Mouse (Mus musculus) embryonic facial prominence, embryonic 13.5 days (tissue): ENCODE data around the gene Hist1h2bn. TPM values are rescaled to one million over a fixed set of nuclear protein-coding genes. Genes with fewer than 3 reads are reported as not detected.
"Not testable (repeated sequence)": the region's sequence is repeated elsewhere in the genome, so short reads cannot be mapped to it uniquely, and the experiment has no call there.

Experiments used
- ATAC-seq: fragments of 200-750 bp; cut with Nextera tagmentation; 2 replicates; pipeline ENCODE4 v1.8.0; 2017; ENCODE audit warnings: low read depth; ENCODE audit not compliant: insufficient number of reproducible peaks, insufficient read depth, low FRiP score, low TSS enrichment
- H3K27ac ChIP-seq: fragments of 300-500 bp; sonication (generic); 2 replicates; pipeline ENCODE4 v1.5.1; 2015; ENCODE audit warnings: moderate library complexity, mild to moderate bottlenecking, inconsistent platforms
- H3K27me3 ChIP-seq: fragments of 300-500 bp; sonication (generic); 2 replicates; pipeline ENCODE4 v1.6.1; 2015; ENCODE audit warnings: mild to moderate bottlenecking, inconsistent platforms
- H3K36me3 ChIP-seq: fragments of 300-500 bp; sonication (generic); 2 replicates; pipeline ENCODE4 v1.6.1; 2015; ENCODE audit warnings: mild to moderate bottlenecking, inconsistent platforms
- H3K4me1 ChIP-seq: fragments of 300-500 bp; sonication (generic); 2 replicates; pipeline ENCODE4 v1.6.1; 2015; ENCODE audit warnings: inconsistent platforms
- H3K4me2 ChIP-seq: fragments of 300-500 bp; sonication (generic); 2 replicates; pipeline ENCODE4 v1.6.1; 2015; ENCODE audit warnings: moderate library complexity, mild to moderate bottlenecking, inconsistent platforms
- H3K4me3 ChIP-seq: fragments of 300-500 bp; sonication (generic); 2 replicates; pipeline ENCODE4 v1.5.1; 2015; ENCODE audit warnings: mild to moderate bottlenecking, inconsistent platforms
- H3K9ac ChIP-seq: fragments of 300-500 bp; sonication (generic); 2 replicates; pipeline ENCODE4 v1.6.1; 2015; ENCODE audit warnings: mild to moderate bottlenecking, inconsistent platforms
- H3K9me3 ChIP-seq: fragments of 300-500 bp; sonication (generic); 2 replicates; pipeline ENCODE4 v1.6.1; 2016; ENCODE audit warnings: inconsistent platforms
- WGBS: fragments of 180-500 bp; shearing (Covaris S2); methylation state at CpG from one replicate; pipeline ENCODE4 v1.1.7; 2015; ENCODE audit warnings: mixed read lengths; 5-methylcytosine and 5-hydroxymethylcytosine counted together
- polyA plus RNA-seq: library from polyadenylated mRNA; unstranded; fragments of >200 nt; fragmentation: Nextera tagmentation; extraction: Ambion mirVana; gene quantifications from 2 replicates; pipeline ENCODE4 v1.2.1, GENCODE M21; 2015

Gene Hist1h2bn
- polyA plus RNA-seq, 1 experiment from 2014 or later = 6.2 TPM

- ATAC-seq, H3K27me3 ChIP-seq, H3K36me3 ChIP-seq, H3K9me3 ChIP-seq: not testable (repeated sequence)
- Histone ChIP-seq H3K4me2 (peak overlapping the region; percentile 77), H3K27ac (peak overlapping the region; percentile 95), H3K4me1 (peaks cover 11% of the 10 kb centered on the region), H3K4me3 (peak overlapping the region; percentile 49), H3K9ac (peak overlapping the region; percentile 74)
- under 1% methylated on average over 24 of the region's 26 CpGs for WGBS
Observed at GRCm38 (mm10) chr13:21754294-21755001, 525 bp downstream of the Hist1h2bn start.

- Histone ChIP-seq H3K27ac (no peak overlapping the region), H3K27me3 (no peaks in the 10 kb centered on the region), H3K4me2 (peak overlapping the region; percentile 77), H3K36me3 (no peaks in the 10 kb centered on the region), H3K4me3 (no peak overlapping the region), H3K9me3 (no peaks in the 10 kb centered on the region), H3K9ac (no peak overlapping the region), H3K4me1 (peaks cover 11% of the 10 kb centered on the region)
- 67% methylated on average over 1 of the region's 1 CpGs for WGBS
- no peak for ATAC-seq
Observed at GRCm38 (mm10) chr13:21755707-21756106, 1.8 kb downstream of the Hist1h2bn start.

- peaks cover 32% of the 10 kb centered on the region for H3K4me1 ChIP-seq
- peak overlapping the region; percentile 96 for H3K4me2 ChIP-seq
- H3K4me3 ChIP-seq = peak overlapping the region; percentile 68
- peak overlapping the region; percentile 91 for H3K9ac ChIP-seq
- ATAC-seq = peak; percentile 87
- WGBS = 4% methylated on average over 33 of the region's 33 CpGs
- H3K9me3 ChIP-seq = no peaks in the 10 kb centered on the region
- H3K27me3 ChIP-seq = no peaks in the 10 kb centered on the region
- H3K36me3 ChIP-seq = no peaks in the 10 kb centered on the region
- H3K27ac ChIP-seq = peak overlapping the region; percentile 97
Observed at GRCm38 (mm10) chr13:21778814-21779766, 25.2 kb downstream of the Hist1h2bn start.

GRCm38 (mm10) chr13:21779767-21780731 lies 26.1 kb downstream of the Hist1h2bn start, which contains the start of gene Hist1h1b:
Gene Hist1h1b (minus strand): TSS chr13:21780625.
- no peaks in the 10 kb centered on the region for H3K9me3 ChIP-seq
- H3K4me3 ChIP-seq = peak within 1 kb of the TSS; percentile 68
- peak; percentile 57; the same call in 1 of the 2 replicates for ATAC-seq
- no peaks in the 10 kb centered on the region for H3K36me3 ChIP-seq
- no peaks in the 10 kb centered on the region for H3K27me3 ChIP-seq
- H3K4me2 ChIP-seq = peak within 1 kb of the TSS; percentile 96
- H3K27ac ChIP-seq = peak within 1 kb of the TSS; percentile 97
- peak within 1 kb of the TSS; percentile 91 for H3K9ac ChIP-seq
- whole genome bisulfite sequencing = under 1% methylated on average over 44 of the region's 44 CpGs
- H3K4me1 ChIP-seq = peaks cover 36% of the 10 kb centered on the region

GRCm38 (mm10) chr13:21781021-21781555 lies 27.2 kb downstream of the Hist1h2bn start:
- H3K9ac ChIP-seq = 0 out of 2 replicates have a peak overlapping the region, but pooled peaks have one; percentile 16
- H3K9me3 ChIP-seq = no peaks in the 10 kb centered on the region
- peak overlapping the region; percentile 68 for H3K4me3 ChIP-seq
- 37% methylated on average over 6 of the region's 6 CpGs for WGBS
- H3K4me1 ChIP-seq = peaks cover 42% of the 10 kb centered on the region
- no peak for ATAC-seq
- H3K36me3 ChIP-seq = no peaks in the 10 kb centered on the region
- H3K27me3 ChIP-seq = no peaks in the 10 kb centered on the region
- H3K27ac ChIP-seq = peak overlapping the region; percentile 97
- H3K4me2 ChIP-seq = peak overlapping the region; percentile 96

- Histone ChIP-seq H3K9me3 (no peaks in the 10 kb centered on the region), H3K36me3 (no peaks in the 10 kb centered on the region), H3K27ac (peak overlapping the region; percentile 95; the same call in 1 of the 2 replicates), H3K4me3 (no peak overlapping the region), H3K9ac (no peak overlapping the region), H3K27me3 (no peaks in the 10 kb centered on the region), H3K4me2 (no peak overlapping the region), H3K4me1 (peaks cover 44% of the 10 kb centered on the region)
- WGBS = 80% methylated on average over 1 of the region's 1 CpGs
- no peak for ATAC-seq
Observed at GRCm38 (mm10) chr13:21781639-21782038, 27.7 kb downstream of the Hist1h2bn start.

- H3K4me1 ChIP-seq = peaks cover 44% of the 10 kb centered on the region
- H3K36me3 ChIP-seq, H3K27me3 ChIP-seq, ATAC-seq, H3K9me3 ChIP-seq: not testable (repeated sequence)
- H3K4me2 ChIP-seq = peak overlapping the region; percentile 73
- peak overlapping the region; percentile 78 for H3K9ac ChIP-seq
- WGBS = under 1% methylated on average over 14 of the region's 35 CpGs
- peak overlapping the region; percentile 48 for H3K4me3 ChIP-seq
- H3K27ac ChIP-seq = peak overlapping the region; percentile 95
Observed at GRCm38 (mm10) chr13:21782361-21783254, 28.7 kb downstream of the Hist1h2bn start.

- peak within 1 kb of the TSS; percentile 78 for H3K9ac ChIP-seq
- no peaks in the 10 kb centered on the region for H3K27me3 ChIP-seq
- H3K9me3 ChIP-seq = no peaks in the 10 kb centered on the region
- under 1% methylated on average over 15 of the region's 20 CpGs for WGBS
- peak within 1 kb of the TSS; percentile 95 for H3K27ac ChIP-seq
- H3K4me3 ChIP-seq = peak within 1 kb of the TSS; percentile 48
- H3K4me2 ChIP-seq = peak within 1 kb of the TSS; percentile 73
- H3K36me3 ChIP-seq = no peaks in the 10 kb centered on the region
- H3K4me1 ChIP-seq = peaks cover 44% of the 10 kb centered on the region
- peak; percentile 77 for ATAC-seq
Observed at GRCm38 (mm10) chr13:21783255-21783617, 29.3 kb downstream of the Hist1h2bn start, which contains the start of gene Hist1h3i. Gene Hist1h3i (minus strand): TSS chr13:21783370.

GRCm38 (mm10) chr13:21783734-21784161 lies 29.8 kb downstream of the Hist1h2bn start:
- H3K4me1 ChIP-seq = peaks cover 47% of the 10 kb centered on the region
- H3K27ac ChIP-seq = peak overlapping the region; percentile 95
- H3K36me3 ChIP-seq = no peaks in the 10 kb centered on the region
- H3K4me3 ChIP-seq = peak overlapping the region; percentile 48
- peak overlapping the region; percentile 68 for H3K9ac ChIP-seq
- H3K4me2 ChIP-seq = peak overlapping the region; percentile 73
- H3K9me3 ChIP-seq = no peaks in the 10 kb centered on the region
- WGBS = 1% methylated on average over 9 of the region's 9 CpGs
- ATAC-seq = no peak
- H3K27me3 ChIP-seq = no peaks in the 10 kb centered on the region

GRCm38 (mm10) chr13:21784311-21784710 lies 30.4 kb downstream of the Hist1h2bn start:
- Histone ChIP-seq H3K4me1 (peaks cover 47% of the 10 kb centered on the region), H3K36me3 (no peaks in the 10 kb centered on the region), H3K4me2 (peak overlapping the region; percentile 73), H3K27me3 (no peaks in the 10 kb centered on the region), H3K9ac (peak overlapping the region; percentile 68), H3K9me3 (no peaks in the 10 kb centered on the region), H3K4me3 (peak overlapping the region; percentile 48), H3K27ac (peak overlapping the region; percentile 95)
- ATAC-seq = no peak
- 35% methylated on average over 6 of the region's 6 CpGs for WGBS
